Mouse (Mus musculus): ENCODE measurements around the gene Cacna1d. TPM values are rescaled to one million over a fixed set of nuclear protein-coding genes. Genes with fewer than 3 reads are reported as not detected.

The Cacna1d gene
- polyA plus RNA-seq (2012; ENCODE audit: low replicate concordance), result 0.71 and 2.0 TPM in 2 replicates

GRCm38 (mm10) chr14:30491342-30491741, at the start of gene Cacna1d:
Gene Cacna1d (minus strand): TSS chr14:30491455.

GRCm38 (mm10) chr14:30479361-30479948, 11.8 kb downstream of the Cacna1d start, which contains the start of gene Dcp1a:
Gene Dcp1a (plus strand): TSS chr14:30479535.

GRCm38 (mm10) chr14:30008733-30009575, 482.3 kb downstream of the Cacna1d start, which contains the start of the genes Il17rb and Chdh:
Gene Il17rb (minus strand): TSS chr14:30008896.
Gene Chdh (plus strand): TSS chr14:30009023.

Other genes starting within 250 kb of the Cacna1d start
- 44.4 and 75.8 TPM in 2 replicates for gene Dcp1a, start 11.9 kb downstream of the Cacna1d start, polyA plus RNA-seq (2012; ENCODE audit: low replicate concordance)
- 97.6 and 224 TPM in 2 replicates for gene Tkt, start 56.9 kb upstream of the Cacna1d start, polyA plus RNA-seq (2012; ENCODE audit: low replicate concordance)
- 101 and 268 TPM in 2 replicates for gene Prkcd, start 134.8 kb upstream of the Cacna1d start, polyA plus RNA-seq (2012; ENCODE audit: low replicate concordance)
- 1.4 and 6.8 TPM in 2 replicates for gene Rft1, start 162.9 kb upstream of the Cacna1d start, polyA plus RNA-seq (2012; ENCODE audit: low replicate concordance)
- 1.2 and 1.9 TPM in 2 replicates for gene Sfmbt1, start 223.4 kb upstream of the Cacna1d start, polyA plus RNA-seq (2012; ENCODE audit: low replicate concordance)

Measured in hematopoietic multipotent progenitor cell, adult 10-12 weeks (in vitro differentiated cells).